Mouse (Mus musculus): ENCODE data around the gene Spcs3. TPM values are rescaled to one million over a fixed set of nuclear protein-coding genes. Genes with fewer than 3 reads are reported as not detected.

Gene Spcs3
- polyA plus RNA-seq (2015; fragmentation: Illumina TruSeq; extraction: RNeasy Lipid Tissue Mini Kit (QIAGEN cat#74804); ENCODE audit: insufficient read depth, low read depth, low replicate concordance) = 27.0 TPM

GRCm38 (mm10) chr8:54529382-54530296 lies at the start of gene Spcs3, which contains the start of gene Asb5:
Gene Spcs3, minus strand, starts transcription at chr8:54529998.
Gene Asb5, plus strand, starts transcription at chr8:54529580.

Other genes starting within 250 kb of the Spcs3 start
- not detected for gene Asb5, start 418 bp downstream of the Spcs3 start, polyA plus RNA-seq (2015; fragmentation: Illumina TruSeq; extraction: RNeasy Lipid Tissue Mini Kit (QIAGEN cat#74804); ENCODE audit: insufficient read depth, low read depth, low replicate concordance)
- gene Spata4, start 70.8 kb upstream of the Spcs3 start, polyA plus RNA-seq (2015; fragmentation: Illumina TruSeq; extraction: RNeasy Lipid Tissue Mini Kit (QIAGEN cat#74804); ENCODE audit: insufficient read depth, low read depth, low replicate concordance) = not detected